Mouse (Mus musculus) MEL (cell line): Measurements from ENCODE around the gene Rplp0. TPM values are rescaled to one million over a fixed set of nuclear protein-coding genes. Genes with fewer than 3 reads are reported as not detected.
A peak's percentile ranks its signal among the peaks of the same experiment; 100 is the strongest.

Source experiments
- DNase-seq: peaks from one replicate; pipeline ENCODE4 v3.0.0; 2011; ENCODE audit warnings: low read depth, low spot score
- H3K27ac ChIP-seq: 2 replicates; pipeline ENCODE4 v1.5.1; 2012; ENCODE audit warnings: low read depth, mild to moderate bottlenecking, control low read depth, low read length, moderate library complexity; ENCODE audit not compliant: control insufficient read depth
- H3K27me3 ChIP-seq, 2 experiments: fragments of 150-350 bp in 1 of 2; sonication (generic) in 1 of 2; 2 replicates each; pipeline ENCODE4 v1.6.1; 2012; ENCODE audit warnings: low read length in 2 of 2, mild to moderate bottlenecking in 2 of 2, improper control_type of control experiment in 1 of 2, moderate library complexity in 1 of 2; ENCODE audit not compliant: insufficient read depth in 2 of 2, control insufficient read depth in 1 of 2
- H3K36me3 ChIP-seq, 2 experiments: 2 replicates each; pipeline ENCODE4 v1.6.1; 2012 to 2014; ENCODE audit warnings: low read length in 2 of 2, improper control_type of control experiment in 1 of 2, inconsistent platforms in 1 of 2, mild to moderate bottlenecking in 1 of 2; ENCODE audit not compliant: insufficient read depth in 2 of 2, control insufficient read depth in 1 of 2
- H3K4me1 ChIP-seq, 2 experiments: fragments of 150-350 bp in 1 of 2; sonication (generic) in 1 of 2; 2 replicates each; pipeline ENCODE4 v1.6.1; 2012; ENCODE audit warnings: low read length in 2 of 2, improper control_type of control experiment in 1 of 2, mild to moderate bottlenecking in 1 of 2; ENCODE audit not compliant: insufficient read depth in 2 of 2, control insufficient read depth in 1 of 2
- H3K4me3 ChIP-seq, 2 experiments: fragments of 150-350 bp in 1 of 2; sonication (generic) in 1 of 2; 2 replicates each; pipeline ENCODE4 v1.5.1; 2012; ENCODE audit warnings: low read depth in 2 of 2, low read length in 2 of 2, mild to moderate bottlenecking in 2 of 2, moderate library complexity in 2 of 2, control low read depth in 1 of 2, improper control_type of control experiment in 1 of 2; ENCODE audit not compliant: control insufficient read depth in 1 of 2, insufficient read depth in 1 of 2
- H3K79me2 ChIP-seq: 2 replicates; pipeline ENCODE4 v1.6.1; 2012; ENCODE audit warnings: mild to moderate bottlenecking, low read length, moderate library complexity; ENCODE audit not compliant: control insufficient read depth, poor library complexity, insufficient read depth
- H3K9ac ChIP-seq: 2 replicates; pipeline ENCODE4 v1.6.1; 2012; ENCODE audit warnings: low read depth, mild to moderate bottlenecking, control low read depth, low read length, moderate library complexity; ENCODE audit not compliant: control insufficient read depth, poor library complexity, severe bottlenecking
- H3K9me3 ChIP-seq: fragments of 150-350 bp; sonication (generic); replicated peaks from 2 replicates; pipeline ENCODE4 v1.6.1; 2012; ENCODE audit warnings: mild to moderate bottlenecking, low read length, improper control_type of control experiment, moderate library complexity; ENCODE audit not compliant: insufficient read depth
- CHD2 ChIP-seq: IDR thresholded peaks from 2 replicates; pipeline ENCODE4 v1.6.1; 2011; ENCODE audit warnings: low read length, improper control_type of control experiment
- E2F4 ChIP-seq: IDR thresholded peaks from 2 replicates; pipeline ENCODE4 v1.6.1; 2011; ENCODE audit warnings: low read depth, low read length, improper control_type of control experiment, borderline replicate concordance
- EP300 ChIP-seq, 2 experiments: IDR thresholded peaks; 2 replicates each; pipeline ENCODE4 v1.6.1; 2011; ENCODE audit warnings: improper control_type of control experiment in 2 of 2, low read length in 2 of 2, low read depth in 1 of 2, mild to moderate bottlenecking in 1 of 2
- ETS1 ChIP-seq: IDR thresholded peaks from 2 replicates; pipeline ENCODE4 v1.6.1; 2012; ENCODE audit warnings: low read depth, mild to moderate bottlenecking, inconsistent platforms, low read length, improper control_type of control experiment, moderate library complexity
- GATA1 ChIP-seq: IDR thresholded peaks from 2 replicates; pipeline ENCODE4 v1.6.1; 2011; ENCODE audit warnings: low read depth, low read length, improper control_type of control experiment
- JUND ChIP-seq: IDR thresholded peaks from 2 replicates; pipeline ENCODE4 v1.6.1; 2011; ENCODE audit warnings: low read depth, mild to moderate bottlenecking, improper control_type of control experiment, low read length
- MAX ChIP-seq: IDR thresholded peaks from 2 replicates; pipeline ENCODE4 v1.6.1; 2011; ENCODE audit warnings: low read length, improper control_type of control experiment
- MAZ ChIP-seq: IDR thresholded peaks from 2 replicates; pipeline ENCODE4 v1.6.1; 2012; ENCODE audit warnings: low read depth, mild to moderate bottlenecking, inconsistent platforms, low read length, improper control_type of control experiment
- MYB ChIP-seq: IDR thresholded peaks from 2 replicates; pipeline ENCODE4 v1.6.1; 2011; ENCODE audit warnings: mild to moderate bottlenecking, low read depth, low read length, improper control_type of control experiment
- MYC ChIP-seq: IDR thresholded peaks from 2 replicates; pipeline ENCODE4 v1.6.1; 2011; ENCODE audit warnings: low read depth, mild to moderate bottlenecking, low read length, improper control_type of control experiment, moderate library complexity
- NRF1 ChIP-seq: IDR thresholded peaks from 2 replicates; pipeline ENCODE4 v1.6.1; 2014; ENCODE audit warnings: low read depth, mild to moderate bottlenecking, inconsistent platforms, low read length, improper control_type of control experiment, moderate library complexity; ENCODE audit not compliant: poor library complexity, insufficient read depth, severe bottlenecking
- POLR2AphosphoS5 ChIP-seq: IDR thresholded peaks from 2 replicates; pipeline ENCODE4 v1.6.1; 2012; ENCODE audit warnings: low read depth, borderline replicate concordance, mild to moderate bottlenecking, inconsistent platforms, low read length, moderate library complexity, mixed read lengths
- SIN3A ChIP-seq: IDR thresholded peaks from 2 replicates; pipeline ENCODE4 v1.6.1; 2012; ENCODE audit warnings: low read length, improper control_type of control experiment, inconsistent platforms
- TAL1 ChIP-seq: IDR thresholded peaks from 2 replicates; pipeline ENCODE4 v1.6.1; 2012; ENCODE audit warnings: mild to moderate bottlenecking, inconsistent platforms, low read length, moderate library complexity, mixed read lengths
- USF1 ChIP-seq: IDR thresholded peaks from 2 replicates; pipeline ENCODE4 v1.6.1; 2014; ENCODE audit warnings: low read depth, mild to moderate bottlenecking, inconsistent platforms, low read length, improper control_type of control experiment, moderate library complexity
- ZC3H11A ChIP-seq: IDR thresholded peaks from 2 replicates; pipeline ENCODE4 v1.6.1; 2012; ENCODE audit warnings: low read depth, mild to moderate bottlenecking, inconsistent platforms, low read length, improper control_type of control experiment
- ZNF384 ChIP-seq: IDR thresholded peaks from 2 replicates; pipeline ENCODE4 v1.6.1; 2012; ENCODE audit warnings: low read depth, mild to moderate bottlenecking, inconsistent platforms, low read length, improper control_type of control experiment
- polyA plus RNA-seq, 2 experiments: library from polyadenylated mRNA; stranded (reverse) in 1 of 2; unstranded in 1 of 2; fragments of >175 nt in 1 of 2; fragments of >200 nt in 1 of 2; gene quantifications; 2 replicates each; pipeline versions ENCODE4 v1.2.1 to v1.2.4; 2012; ENCODE audit warnings: low replicate concordance in 2 of 2, low read depth in 1 of 2; ENCODE audit not compliant: insufficient read length in 2 of 2, insufficient read depth in 1 of 2, missing spikeins in 1 of 2
- total RNA-seq: library from RNA; depleted of rRNA; stranded (reverse); fragments of 300-350 nt; gene quantifications from 2 replicates; pipeline ENCODE4 v1.2.3, GENCODE M21; 2012

The Rplp0 gene
- total and polyA plus RNA-seq, 3 experiments, result 3,028 to 4,164 (median 3,294) TPM

DNA sequence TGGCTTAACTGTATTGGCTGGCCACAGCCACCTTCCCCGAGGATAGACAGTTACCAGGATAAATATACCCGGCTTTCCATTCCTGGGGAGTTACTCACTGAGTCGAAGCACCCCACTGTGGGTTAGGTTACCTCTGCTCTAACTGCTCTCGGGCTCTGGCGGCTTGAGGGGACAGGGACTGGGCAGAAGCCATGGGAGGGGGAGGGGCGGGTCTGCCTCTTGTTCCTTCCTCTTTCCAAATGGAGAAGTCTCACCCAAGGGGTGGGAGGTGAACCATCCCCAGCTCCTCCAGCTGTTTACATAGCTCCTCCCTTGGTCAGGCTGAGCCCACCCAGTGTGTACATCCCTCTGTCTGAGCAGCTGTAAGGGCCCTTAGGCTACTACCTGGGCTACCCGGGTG lies 23.6 kb upstream of the Rplp0 start:
- peak overlapping the region; percentile 54 for H3K9ac ChIP-seq

DNA sequence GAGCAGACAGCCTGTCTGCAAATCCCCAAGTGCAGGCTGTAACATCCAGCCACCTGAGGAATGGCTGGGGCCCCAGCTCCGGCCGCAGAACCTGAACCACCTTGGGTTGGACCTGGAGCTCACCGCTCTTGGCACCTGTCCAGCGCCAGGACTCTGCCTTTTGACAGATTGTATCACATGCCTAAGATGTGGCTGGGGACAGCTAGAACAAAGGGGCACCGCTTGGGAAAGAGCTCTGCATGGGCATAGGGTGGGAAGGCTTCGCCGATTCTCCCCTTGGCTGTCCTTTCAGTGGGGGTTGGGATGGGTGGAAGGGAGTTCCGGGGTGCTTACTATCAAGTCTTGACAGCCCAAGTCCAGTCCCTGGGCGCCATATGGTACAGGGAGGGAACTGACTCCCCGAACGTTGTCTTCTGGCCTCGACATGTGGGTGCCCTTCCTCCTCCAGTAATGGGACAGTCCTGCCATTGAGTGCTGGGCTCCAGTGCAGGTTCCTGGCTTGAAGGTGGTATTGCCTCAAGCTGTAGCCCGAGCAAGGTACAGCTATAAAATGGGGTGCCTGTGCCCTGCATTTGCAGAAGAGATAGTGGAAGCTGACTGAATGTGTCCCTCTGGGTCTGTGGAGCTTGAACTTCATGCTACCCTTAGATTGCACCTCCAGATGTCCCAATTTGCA lies 21.1 kb upstream of the Rplp0 start:
- Histone ChIP-seq H3K79me2 (no peaks in the 10 kb centered on the region), H3K9ac (peak overlapping the region; percentile 65), H3K9me3 (no peaks in the 10 kb centered on the region)
- DNase-seq, result no peak
- no peak for TF ChIP-seq NRF1
- no peak for TF ChIP-seq MAX
- TF ChIP-seq POLR2AphosphoS5, result no peak
- TF ChIP-seq E2F4, result no peak
- no peak for TF ChIP-seq CHD2
- TF ChIP-seq MYC, result no peak
- no peak for TF ChIP-seq JUND
- no peak for TF ChIP-seq MAZ
- no peak for TF ChIP-seq GATA1
- TF ChIP-seq ZNF384, result no peak
- TF ChIP-seq, all 39 proteins: peak for 0
- peaks cover 4 to 19% of the 10 kb centered on the region in 2 experiments for H3K4me1 ChIP-seq
- no peaks in the 10 kb centered on the region for H3K27me3 ChIP-seq
- no peak overlapping the region for H3K27ac ChIP-seq
- H3K36me3 ChIP-seq, result peaks cover 0 to 17% of the 10 kb centered on the region in 2 experiments; a peak in 2 of 4 replicates
- peak overlapping the region; percentile 8 to 21; a peak in 3 of 4 replicates for H3K4me3 ChIP-seq

More for the DNA sequence above, 23.6 kb upstream of the Rplp0 start:
- Histone ChIP-seq H3K9me3 (no peaks in the 10 kb centered on the region), H3K27me3 (no peaks in the 10 kb centered on the region), H3K4me1 (peaks cover 4 to 31% of the 10 kb centered on the region in 2 experiments), H3K27ac (peak overlapping the region; percentile 21; the same call in 1 of the 2 replicates), H3K4me3 (peak overlapping the region; percentile 8 to 23; a peak in 2 of 4 replicates), H3K79me2 (no peaks in the 10 kb centered on the region), H3K36me3 (peaks cover 0 to 19% of the 10 kb centered on the region in 2 experiments; a peak in 2 of 4 replicates)
- DNase-seq, result peak; percentile 85
- TF ChIP-seq USF1 (no peak), ETS1 (0 out of 2 replicates have a peak, but pooled peaks have one; percentile 21), TAL1 (no peak), EP300 (IDR thresholded peaks at IDR 0.05; ENCODE audit: low read depth in 1 of 2, low read length in 2 of 2) (peak in 1 of 2 experiments; percentile 55; a peak in 3 of 4 replicates), MYB (no peak), POLR2AphosphoS5 (no peak), ZC3H11A (no peak), SIN3A (peak; percentile 39)
- TF ChIP-seq, all 39 proteins: peak for 3
